Mouse (Mus musculus): ENCODE results near the gene Dst. TPM values are rescaled to one million over a fixed set of nuclear protein-coding genes. Genes with fewer than 3 reads are reported as not detected.
A peak's percentile ranks its signal among the peaks of the same experiment; 100 is the strongest.

Gene Dst
- total RNA-seq, 2 experiments from 2014 or later, result 135 to 163 TPM

GRCm38 (mm10) chr1:34178022-34178727 is 270.1 kb downstream of the Dst start:
- no peak for DNase-seq

- no peak for DNase-seq
Measured at GRCm38 (mm10) chr1:34179756-34180155, 271.7 kb downstream of the Dst start.

GRCm38 (mm10) chr1:34182406-34183249 is 274.6 kb downstream of the Dst start:
- no peak for DNase-seq

GRCm38 (mm10) chr1:34183250-34183926 is 275.4 kb downstream of the Dst start:
- DNase-seq, result no peak

GRCm38 (mm10) chr1:34184266-34184665 is 276.2 kb downstream of the Dst start:
- no peak for DNase-seq

GRCm38 (mm10) chr1:34186033-34186432 is 278.0 kb downstream of the Dst start:
- DNase-seq, result peak; percentile 13 to 39

GRCm38 (mm10) chr1:34187501-34187900 is 279.5 kb downstream of the Dst start:
- no peak for DNase-seq

GRCm38 (mm10) chr1:34188721-34189236 is 280.8 kb downstream of the Dst start:
- DNase-seq, result no peak

GRCm38 (mm10) chr1:34189318-34189717 is 281.3 kb downstream of the Dst start:
- no peak for DNase-seq

GRCm38 (mm10) chr1:34189970-34190369 is 281.9 kb downstream of the Dst start:
- peak; percentile 61 to 72 for DNase-seq

GRCm38 (mm10) chr1:34192174-34192573 is 284.1 kb downstream of the Dst start:
- no peak for DNase-seq

- DNase-seq, result no peak
Measured at GRCm38 (mm10) chr1:34200791-34201190, 292.8 kb downstream of the Dst start.

GRCm38 (mm10) chr1:34201483-34201882 is 293.5 kb downstream of the Dst start:
- no peak for DNase-seq

GRCm38 (mm10) chr1:34211704-34212103 is 303.7 kb downstream of the Dst start:
- DNase-seq, result no peak

GRCm38 (mm10) chr1:34216456-34216855 is 308.4 kb downstream of the Dst start:
- DNase-seq, result no peak

- DNase-seq, result peak; percentile 77 to 84
Measured at GRCm38 (mm10) chr1:34218323-34218722, 310.3 kb downstream of the Dst start.

- no peak for DNase-seq
Measured at GRCm38 (mm10) chr1:34218801-34219200, 310.8 kb downstream of the Dst start.

GRCm38 (mm10) chr1:34220094-34220601 is 312.1 kb downstream of the Dst start:
- DNase-seq, result no peak

GRCm38 (mm10) chr1:34223866-34224265 is 315.8 kb downstream of the Dst start:
- DNase-seq, result no peak

GRCm38 (mm10) chr1:34227676-34228075 is 319.7 kb downstream of the Dst start:
- DNase-seq, result no peak

GRCm38 (mm10) chr1:34231041-34231440 is 323.0 kb downstream of the Dst start:
- DNase-seq, result no peak

GRCm38 (mm10) chr1:34236254-34236723 is 328.3 kb downstream of the Dst start:
- peak; percentile 90 to 91 for DNase-seq

Measured in adrenal gland, postnatal 36 days (tissue).